Mouse (Mus musculus) forelimb bud, embryonic 11.5 days (tissue): ENCODE measurements at regions not wholly inside any gene's neighbourhood (a gene's known extent, or its start where the extent isn't known, plus 50 kb on each side); places are given as distances from the start of the nearest gene placed in this dataset.
A peak's percentile ranks its signal among the peaks of the same experiment; 100 is the strongest.

Experiments
- DNase-seq: peaks from one replicate; pipeline ENCODE4 v3.0.0-alpha.2; 2012; ENCODE audit warnings: low read depth, low spot score

DNA sequence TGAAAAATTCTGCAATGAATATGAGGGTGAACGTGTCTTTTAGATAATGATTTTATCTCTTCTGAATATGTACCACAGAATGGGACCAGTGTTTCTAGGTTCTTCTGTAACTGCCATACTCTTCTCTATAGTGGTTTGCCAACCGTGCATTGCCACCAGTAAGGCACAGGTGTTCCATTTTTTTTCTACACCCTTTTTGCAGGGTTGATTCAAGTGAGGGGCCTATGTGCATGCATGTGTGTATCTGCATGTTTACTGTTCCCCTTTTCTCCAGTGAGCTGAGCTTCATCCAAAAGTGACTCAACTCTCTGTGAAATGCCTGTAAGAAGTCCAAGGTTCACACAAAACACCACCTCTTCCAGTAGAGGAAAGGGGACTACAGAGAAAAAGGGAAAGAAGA lies 467.7 kb downstream of the Gsdmc2 start:
- DNase-seq = no peak

DNA sequence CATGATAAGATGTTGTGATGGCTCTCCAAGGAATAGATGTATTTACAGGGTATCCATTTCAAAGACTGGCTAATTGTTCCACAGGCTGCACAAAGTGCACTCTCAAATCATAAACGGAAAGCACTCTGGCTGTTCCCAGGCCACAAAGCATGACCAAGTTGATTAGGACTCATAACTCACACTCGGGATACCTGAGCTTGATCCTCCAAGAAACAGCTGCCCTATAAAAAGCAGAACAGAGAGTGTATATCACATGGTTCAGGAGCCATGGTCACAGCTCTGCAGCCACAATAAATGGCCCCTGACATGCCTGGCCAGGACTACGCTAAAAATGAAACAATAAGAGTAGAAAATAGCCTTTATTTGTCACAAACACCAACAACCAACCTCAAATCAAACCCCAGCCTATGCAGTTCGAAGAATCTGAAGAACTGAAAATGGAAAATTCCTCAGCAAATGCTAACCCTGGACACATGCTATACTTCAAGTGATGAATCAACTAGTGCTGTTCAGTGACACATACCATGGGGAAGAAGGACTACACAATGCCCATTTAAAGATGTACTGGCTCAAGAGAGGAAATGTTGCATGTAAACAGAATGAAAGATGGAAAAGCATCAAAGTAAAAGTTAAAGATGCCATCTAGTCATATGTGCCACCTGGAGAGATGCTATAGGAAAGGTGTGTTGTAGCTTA lies 473.5 kb downstream of the Gsdmc2 start:
- DNase-seq = peak; percentile 20

DNA sequence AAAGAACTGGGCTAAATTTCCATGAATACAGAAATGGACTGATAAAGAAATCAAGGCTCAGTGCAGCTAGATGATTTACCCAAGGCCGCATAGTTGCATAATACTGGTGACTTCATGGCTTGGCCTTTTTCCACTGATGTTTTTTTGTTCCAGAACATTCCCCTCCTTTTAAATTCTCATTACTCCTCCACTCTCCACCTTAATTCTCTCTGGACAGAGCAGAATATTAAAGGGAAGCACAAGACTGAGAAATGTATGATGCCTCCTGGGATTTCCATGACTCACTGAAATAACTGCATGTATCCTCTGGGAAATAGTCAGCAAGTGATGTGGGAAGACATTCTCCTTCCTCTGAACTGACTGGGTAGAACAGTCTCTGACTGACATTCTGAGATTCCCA lies 480.5 kb downstream of the Gsdmc2 start:
- DNase-seq = no peak

- no peak for DNase-seq
These were observed 484.6 kb downstream of the Gsdmc2 start for GRCm38 (mm10) chr15:63360402-63360801.

- no peak for DNase-seq
These were observed 503.2 kb downstream of the Gsdmc2 start for GRCm38 (mm10) chr15:63341730-63342129.

DNA sequence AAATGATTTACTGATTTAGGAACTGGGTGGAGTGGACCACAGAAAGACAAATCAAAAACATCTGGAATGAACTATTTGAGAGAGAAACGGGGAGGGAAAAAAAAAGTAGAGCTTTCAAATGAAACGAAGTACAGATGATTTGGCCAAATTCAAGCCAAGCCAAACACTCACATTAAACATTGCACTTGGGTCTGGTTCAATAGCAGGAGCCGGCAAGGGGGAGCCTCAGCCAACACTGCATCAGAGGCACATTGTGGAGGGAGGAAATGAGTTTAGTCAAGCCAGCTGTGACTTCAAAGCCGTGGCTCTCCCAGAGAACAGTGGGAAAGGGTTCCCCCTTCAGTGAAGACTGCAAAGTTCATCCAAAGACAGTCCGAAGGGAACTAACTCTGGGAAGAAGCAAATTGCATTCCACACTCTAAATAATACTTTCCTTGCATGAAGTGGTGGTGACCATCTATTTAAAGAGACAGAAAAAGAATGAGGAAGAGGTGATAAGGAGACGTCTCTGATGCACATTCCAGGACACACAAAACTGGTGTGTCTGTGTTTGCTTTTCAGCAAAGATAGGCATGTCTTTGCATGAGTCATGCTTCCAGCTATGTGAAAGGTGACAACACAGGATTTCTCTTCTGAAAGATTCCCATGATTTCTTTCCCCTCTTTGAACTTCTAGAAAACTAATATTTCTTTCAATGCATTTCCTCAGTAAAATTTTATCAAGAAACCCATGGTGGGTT lies 504.5 kb downstream of the Gsdmc2 start:
- peak; percentile 87 for DNase-seq

GRCm38 (mm10) chr15:63319666-63320065 lies 525.3 kb downstream of the Gsdmc2 start:
- no peak for DNase-seq

- DNase-seq = no peak
These were observed 534.6 kb downstream of the Gsdmc2 start for GRCm38 (mm10) chr15:63310426-63310825.

GRCm38 (mm10) chr15:63299311-63299710 lies 545.7 kb downstream of the Gsdmc2 start:
- DNase-seq = no peak

- peak; percentile 19 for DNase-seq
These were observed 556.4 kb downstream of the Gsdmc2 start for GRCm38 (mm10) chr15:63288534-63288933.

DNA sequence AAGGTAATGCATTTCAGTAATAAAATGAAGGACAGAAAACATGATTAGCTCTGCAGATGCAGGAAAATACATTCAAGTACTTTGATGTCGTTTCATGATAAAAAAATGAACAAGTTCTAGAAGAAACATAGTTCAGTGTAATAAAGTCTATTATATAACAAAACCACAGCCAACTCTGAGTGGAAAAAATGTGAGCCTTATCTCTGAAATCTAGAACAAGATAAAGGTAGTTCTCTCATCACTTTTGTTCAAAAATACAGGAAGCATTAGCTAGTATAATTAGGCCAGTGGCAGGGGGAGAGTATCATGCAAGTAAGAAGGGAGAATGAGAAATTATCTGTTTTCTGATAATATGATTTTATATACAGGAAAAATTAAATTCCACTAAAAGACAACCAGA lies 559.0 kb downstream of the Gsdmc2 start:
- DNase-seq = no peak

GRCm38 (mm10) chr15:63270381-63270780 lies 574.6 kb downstream of the Gsdmc2 start:
- DNase-seq = no peak

- no peak for DNase-seq
These were observed 579.1 kb downstream of the Gsdmc2 start for GRCm38 (mm10) chr15:63265845-63266244.

- no peak for DNase-seq
These were observed 589.2 kb downstream of the Gsdmc2 start for GRCm38 (mm10) chr15:63255736-63256135.

GRCm38 (mm10) chr15:63252781-63253340 lies 592.1 kb downstream of the Gsdmc2 start:
- DNase-seq = no peak

DNA sequence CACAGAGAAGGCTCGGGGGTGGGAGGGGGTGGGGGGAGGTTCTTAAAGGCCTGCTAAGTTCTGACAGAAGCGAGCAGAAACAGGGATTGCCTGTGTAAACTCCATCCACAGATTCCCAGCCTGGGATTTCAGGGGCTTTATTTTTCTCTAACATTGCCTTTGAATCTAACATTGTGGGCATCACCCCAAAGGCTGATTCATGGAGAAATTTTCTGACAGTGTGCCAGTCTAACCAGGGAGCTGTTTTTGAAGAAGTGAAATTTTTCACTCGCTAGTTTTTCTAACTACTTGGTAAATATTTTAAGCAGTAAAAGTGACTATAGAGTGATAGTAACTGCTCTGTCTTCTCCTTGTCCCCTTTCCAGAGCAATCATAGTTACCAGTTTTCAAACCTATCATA lies 606.4 kb downstream of the Gsdmc2 start:
- no peak for DNase-seq

DNA sequence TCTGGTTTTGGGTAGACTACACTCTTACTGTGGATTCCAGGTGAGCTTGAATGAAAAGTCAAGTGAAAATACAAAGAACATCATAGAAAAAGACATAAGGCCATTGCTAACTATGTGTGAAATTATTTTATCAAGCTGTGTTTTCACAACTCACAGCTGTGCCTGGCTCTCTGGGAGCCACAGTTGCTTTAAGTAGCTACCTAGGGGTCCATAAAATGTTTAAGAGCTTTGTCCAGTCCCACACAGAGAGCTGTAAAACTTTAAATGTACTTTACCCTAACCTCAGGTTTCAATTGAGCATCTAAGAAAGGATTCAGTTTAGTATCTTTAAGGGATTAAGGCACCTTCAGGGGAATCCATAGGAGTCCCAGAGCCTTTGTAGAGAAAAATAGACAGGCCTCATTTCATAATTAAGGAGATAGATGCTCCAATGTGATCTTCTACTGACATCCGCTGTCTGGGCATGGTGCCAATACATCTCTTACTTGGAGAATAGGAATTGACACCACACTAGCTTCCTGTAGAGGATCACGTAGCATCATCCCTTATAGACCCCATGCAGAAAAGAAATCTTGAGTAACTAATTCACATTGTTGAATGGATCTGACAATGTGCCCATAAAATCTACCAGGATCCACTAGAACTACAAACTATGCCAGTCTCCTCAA lies 626.5 kb downstream of the Gsdmc2 start:
- peak; percentile 21 for DNase-seq

GRCm38 (mm10) chr15:63205150-63205549 lies 639.8 kb downstream of the Gsdmc2 start:
- DNase-seq = no peak

DNA sequence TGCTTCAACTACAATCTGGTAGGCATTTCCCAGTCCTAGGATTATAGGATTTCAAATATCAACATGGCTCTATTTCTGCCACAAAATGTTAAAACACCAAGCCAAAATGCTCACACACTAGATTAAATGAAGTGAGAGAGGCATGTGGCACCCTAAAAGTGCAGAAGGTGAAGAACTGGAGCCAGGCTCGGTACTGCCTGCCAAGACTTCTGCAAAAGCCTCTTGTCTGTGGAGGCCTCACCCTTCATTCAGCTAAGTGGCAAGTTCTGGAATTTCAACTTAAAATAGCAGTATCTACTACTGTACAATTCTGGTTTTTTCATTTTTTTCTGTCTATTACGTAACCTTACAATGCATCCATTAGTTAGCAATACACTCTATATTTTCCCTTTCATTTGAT lies 649.9 kb downstream of the Gsdmc2 start:
- no peak for DNase-seq

- no peak for DNase-seq
These were observed 650.5 kb downstream of the Gsdmc2 start for GRCm38 (mm10) chr15:63194492-63194797.

DNA sequence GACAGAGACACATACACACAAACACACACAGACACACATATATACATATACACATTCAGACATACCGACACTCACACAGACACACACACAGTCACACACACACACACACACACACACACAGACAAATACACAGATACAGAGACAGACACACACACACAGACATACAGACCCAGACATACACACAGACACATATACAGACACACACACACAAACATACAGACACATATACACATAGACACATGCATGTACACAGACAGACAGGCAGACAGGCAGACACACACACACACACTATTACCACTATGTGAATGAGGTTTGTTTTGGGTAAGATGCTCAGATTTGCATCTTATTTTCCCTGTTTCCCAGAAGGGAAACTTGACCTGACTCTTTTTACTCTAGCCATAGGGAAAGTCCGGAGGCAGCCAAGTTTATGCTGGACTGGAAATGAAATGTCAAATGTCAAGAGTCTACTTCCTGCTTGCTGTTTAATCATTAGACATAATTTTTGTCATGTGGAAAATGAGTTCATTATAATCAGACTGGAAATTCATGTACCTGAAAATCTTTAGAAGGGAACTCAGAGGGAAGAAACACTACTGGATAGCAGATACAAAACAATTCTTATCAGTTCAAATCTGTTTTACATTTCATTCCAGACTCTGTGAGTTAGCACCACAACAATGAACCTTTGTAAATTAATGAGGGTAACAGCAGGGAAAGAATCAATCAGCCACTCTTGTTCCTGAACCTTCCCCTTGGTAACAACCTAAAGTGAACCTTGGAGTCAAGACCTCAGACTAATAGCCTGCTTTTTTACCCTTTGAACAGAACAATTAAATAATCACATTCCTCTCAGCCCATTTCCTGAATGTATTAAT lies 651.1 kb downstream of the Gsdmc2 start:
- peak; percentile 74 for DNase-seq

- DNase-seq = no peak
These were observed 653.2 kb downstream of the Gsdmc2 start for GRCm38 (mm10) chr15:63191731-63192130.
